Mouse (Mus musculus): ENCODE data around the gene 2810004N23Rik. TPM values are rescaled to one million over a fixed set of nuclear protein-coding genes. Genes with fewer than 3 reads are reported as not detected.

2810004N23Rik gene
- total and polyA plus RNA-seq, 3 experiments: 28.9 to 51.7 (median 47.3) TPM

DNA sequence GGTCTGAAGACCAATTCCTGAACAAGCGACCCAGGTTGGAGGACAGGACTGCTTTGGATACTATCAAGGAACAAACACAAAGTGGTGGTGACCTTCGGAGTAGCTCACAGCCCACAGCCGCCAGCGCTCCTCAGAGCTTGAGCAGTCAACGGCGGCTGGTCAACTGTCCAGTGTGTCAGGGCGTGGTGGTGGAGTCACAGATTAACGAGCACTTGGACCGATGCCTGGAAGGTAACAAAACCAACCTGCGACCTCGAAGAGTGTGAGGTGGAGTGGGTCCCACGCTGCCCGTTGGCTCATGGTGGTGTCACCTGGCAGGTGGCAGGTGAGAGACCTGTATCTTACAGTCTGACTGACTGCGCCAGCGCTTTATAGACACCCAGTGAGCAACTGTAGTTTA, 40.3 kb upstream of the 2810004N23Rik start:
- DNase-seq: no peak
- H3K27me3 ChIP-seq (ENCODE audit: control insufficient read depth, insufficient read depth, low read length): no peaks in the 10 kb centered on the region
- no peak overlapping the region for H3K9ac ChIP-seq (ENCODE audit: low read depth, low read length)
- intact Hi-C loops (cut with DNase I): no loop called here
- H3K4me1 ChIP-seq (ENCODE audit: control insufficient read depth, insufficient read depth, low read length): peaks cover 8% of the 10 kb centered on the region
- peaks cover 4% of the 10 kb centered on the region; the same call in 1 of the 2 replicates for H3K36me3 ChIP-seq (ENCODE audit: control insufficient read depth, insufficient read depth, low read length)
- H3K79me2 ChIP-seq (replicated peaks; ENCODE audit: control insufficient read depth, insufficient read depth, low read length): peaks cover under 1% of the 10 kb centered on the region; the same call in 1 of the 2 replicates
- H3K4me3 ChIP-seq: no peak overlapping the region
- TF ChIP-seq EP300 (IDR thresholded peaks at IDR 0.05; ENCODE audit: insufficient read depth, low read depth, low read length) (no peak), CTCF (IDR thresholded peaks at IDR 0.05) (no peak)
- 89% methylated on average over 15 of the region's 15 CpGs for WGBS
- no peak overlapping the region for H3K27ac ChIP-seq

GRCm38 (mm10) chr8:124898251-124898905, 35.5 kb upstream of the 2810004N23Rik start:
- Histone ChIP-seq H3K27ac (peak overlapping the region; percentile 95), H3K36me3 (ENCODE audit: control insufficient read depth, insufficient read depth, low read length) (peaks cover 13% of the 10 kb centered on the region), H3K79me2 (replicated peaks; ENCODE audit: control insufficient read depth, insufficient read depth, low read length) (peaks cover 1% of the 10 kb centered on the region), H3K4me3 (peak overlapping the region; percentile 83), H3K27me3 (ENCODE audit: control insufficient read depth, insufficient read depth, low read length) (no peaks in the 10 kb centered on the region), H3K9ac (ENCODE audit: low read depth, low read length) (peak overlapping the region; percentile 83), H3K4me1 (ENCODE audit: control insufficient read depth, insufficient read depth, low read length) (peaks cover 15% of the 10 kb centered on the region)
- no peak for TF ChIP-seq POLR2A (IDR thresholded peaks at IDR 0.05; ENCODE audit: insufficient read depth, low read depth, low read length)
- no peak for TF ChIP-seq CTCF (IDR thresholded peaks at IDR 0.05)
- no peak for TF ChIP-seq EP300 (IDR thresholded peaks at IDR 0.05; ENCODE audit: insufficient read depth, low read depth, low read length)
- WGBS: 2% methylated on average over 31 of the region's 31 CpGs
- intact Hi-C loops (cut with DNase I): loop anchor here (5.0 kb wide), 1 partner anchor 114 kb away; the partner anchor contains the start of gene Tsnax
- DNase-seq: peak in 1 of 2 experiments; percentile 31

- peak; percentile 98 to 99 for DNase-seq
- Histone ChIP-seq H3K4me3 (peak within 1 kb of the TSS; percentile 83), H3K27me3 (ENCODE audit: control insufficient read depth, insufficient read depth, low read length) (no peaks in the 10 kb centered on the region), H3K9ac (ENCODE audit: low read depth, low read length) (peak within 1 kb of the TSS; percentile 95), H3K36me3 (ENCODE audit: control insufficient read depth, insufficient read depth, low read length) (peaks cover 17% of the 10 kb centered on the region), H3K4me1 (ENCODE audit: control insufficient read depth, insufficient read depth, low read length) (peaks cover 15% of the 10 kb centered on the region), H3K27ac (peak within 1 kb of the TSS; percentile 95), H3K79me2 (replicated peaks; ENCODE audit: control insufficient read depth, insufficient read depth, low read length) (peaks cover 1% of the 10 kb centered on the region)
- under 1% methylated on average over 113 of the region's 114 CpGs for WGBS
- TF ChIP-seq POLR2A (IDR thresholded peaks at IDR 0.05; ENCODE audit: insufficient read depth, low read depth, low read length) (peak; percentile 88), CTCF (IDR thresholded peaks at IDR 0.05) (no peak), EP300 (IDR thresholded peaks at IDR 0.05; ENCODE audit: insufficient read depth, low read depth, low read length) (no peak)
- intact Hi-C loops (cut with DNase I): loop anchor here (2.0 to 5.0 kb wide), 3 partner anchors 49 to 137 kb away; partner anchors contain the start of gene Tsnax
Observed at GRCm38 (mm10) chr8:124897386-124898250, 34.7 kb upstream of the 2810004N23Rik start, which contains the start of the genes Exoc8 and Sprtn. Exoc8 (minus strand) TSS chr8:124897705. Sprtn (plus strand) TSS chr8:124897886.

DNA sequence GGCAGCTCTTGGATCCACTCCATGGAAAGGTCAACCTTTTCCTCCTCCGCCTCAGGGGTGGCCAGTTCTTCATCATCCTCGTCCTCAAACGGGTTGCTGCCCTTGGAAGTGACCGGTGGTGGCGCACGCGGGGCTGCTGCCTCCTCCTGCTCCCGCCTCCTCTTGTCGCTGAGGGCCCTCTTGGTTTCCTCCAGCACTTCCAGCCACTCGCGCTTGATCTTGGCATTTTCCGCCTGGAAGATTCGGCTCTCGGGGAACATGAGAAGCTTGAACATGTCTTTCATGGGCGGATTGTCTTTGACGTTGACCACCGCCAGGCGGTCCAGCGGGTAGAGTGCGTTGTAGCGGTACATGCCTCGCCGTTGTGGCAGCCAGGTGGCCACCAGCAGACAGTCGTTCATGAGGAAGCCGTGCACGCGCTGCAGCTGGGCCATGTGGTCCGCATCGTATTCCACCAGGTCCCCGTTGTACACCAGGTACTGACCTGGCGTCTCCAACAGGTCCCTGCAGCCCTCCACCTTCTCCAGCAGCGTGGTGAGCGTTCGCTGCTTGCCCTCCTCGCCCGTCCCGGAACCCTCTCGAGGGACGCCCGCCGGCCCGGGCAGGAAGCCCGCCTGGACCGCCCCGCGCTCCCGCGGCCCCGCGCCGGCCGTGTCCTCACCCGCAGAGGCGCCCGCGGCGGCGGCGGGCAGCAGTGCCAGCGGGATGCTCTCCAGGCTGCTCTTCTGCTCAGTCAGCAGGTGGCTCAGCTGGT, 33.9 kb upstream of the 2810004N23Rik start:
- peaks cover 15% of the 10 kb centered on the region for H3K4me1 ChIP-seq (ENCODE audit: control insufficient read depth, insufficient read depth, low read length)
- under 1% methylated on average over 59 of the region's 60 CpGs for WGBS
- TF ChIP-seq CTCF (IDR thresholded peaks at IDR 0.05) (peak; percentile 87), POLR2A (IDR thresholded peaks at IDR 0.05; ENCODE audit: insufficient read depth, low read depth, low read length) (peak; percentile 16; the same call in 1 of the 2 replicates), EP300 (IDR thresholded peaks at IDR 0.05; ENCODE audit: insufficient read depth, low read depth, low read length) (peak; percentile 67; the same call in 1 of the 2 replicates)
- intact Hi-C loops (cut with DNase I): loop anchor here (2.0 to 5.0 kb wide), 3 partner anchors 50 to 138 kb away; partner anchors contain the start of gene Tsnax
- H3K27ac ChIP-seq: peak overlapping the region; percentile 95
- DNase-seq: peak; percentile 82 to 86
- peak overlapping the region; percentile 95 for H3K9ac ChIP-seq (ENCODE audit: low read depth, low read length)
- H3K36me3 ChIP-seq (ENCODE audit: control insufficient read depth, insufficient read depth, low read length): peaks cover 17% of the 10 kb centered on the region
- H3K27me3 ChIP-seq (ENCODE audit: control insufficient read depth, insufficient read depth, low read length): no peaks in the 10 kb centered on the region
- H3K4me3 ChIP-seq: peak overlapping the region; percentile 83
- H3K79me2 ChIP-seq (replicated peaks; ENCODE audit: control insufficient read depth, insufficient read depth, low read length): peaks cover 1% of the 10 kb centered on the region

GRCm38 (mm10) chr8:124896010-124896631, 33.2 kb upstream of the 2810004N23Rik start:
- Histone ChIP-seq H3K9ac (ENCODE audit: low read depth, low read length) (peak overlapping the region; percentile 95; the same call in 1 of the 2 replicates), H3K4me3 (peak overlapping the region; percentile 83), H3K36me3 (ENCODE audit: control insufficient read depth, insufficient read depth, low read length) (peaks cover 17% of the 10 kb centered on the region), H3K4me1 (ENCODE audit: control insufficient read depth, insufficient read depth, low read length) (peaks cover 15% of the 10 kb centered on the region), H3K27ac (peak overlapping the region; percentile 95), H3K27me3 (ENCODE audit: control insufficient read depth, insufficient read depth, low read length) (no peaks in the 10 kb centered on the region), H3K79me2 (replicated peaks; ENCODE audit: control insufficient read depth, insufficient read depth, low read length) (peaks cover 1% of the 10 kb centered on the region)
- WGBS: 69% methylated on average over 26 of the region's 26 CpGs
- intact Hi-C loops (cut with DNase I): loop anchor here (2.0 to 5.0 kb wide), 3 partner anchors 51 to 139 kb away; partner anchors contain the start of gene Tsnax
- TF ChIP-seq CTCF (IDR thresholded peaks at IDR 0.05) (no peak), EP300 (IDR thresholded peaks at IDR 0.05; ENCODE audit: insufficient read depth, low read depth, low read length) (no peak)
- peak; percentile 26 to 27 for DNase-seq

All from heart, adult 2 months (tissue).